Mouse (Mus musculus): Measurements from ENCODE around the gene Tcp1. TPM values are rescaled to one million over a fixed set of nuclear protein-coding genes. Genes with fewer than 3 reads are reported as not detected.
"Not testable (repeated sequence)": the region's sequence is repeated elsewhere in the genome, so short reads cannot be mapped to it uniquely, and the experiment has no call there.

Tcp1 gene
- polyA plus RNA-seq, 1 experiment: 246 TPM

DNA sequence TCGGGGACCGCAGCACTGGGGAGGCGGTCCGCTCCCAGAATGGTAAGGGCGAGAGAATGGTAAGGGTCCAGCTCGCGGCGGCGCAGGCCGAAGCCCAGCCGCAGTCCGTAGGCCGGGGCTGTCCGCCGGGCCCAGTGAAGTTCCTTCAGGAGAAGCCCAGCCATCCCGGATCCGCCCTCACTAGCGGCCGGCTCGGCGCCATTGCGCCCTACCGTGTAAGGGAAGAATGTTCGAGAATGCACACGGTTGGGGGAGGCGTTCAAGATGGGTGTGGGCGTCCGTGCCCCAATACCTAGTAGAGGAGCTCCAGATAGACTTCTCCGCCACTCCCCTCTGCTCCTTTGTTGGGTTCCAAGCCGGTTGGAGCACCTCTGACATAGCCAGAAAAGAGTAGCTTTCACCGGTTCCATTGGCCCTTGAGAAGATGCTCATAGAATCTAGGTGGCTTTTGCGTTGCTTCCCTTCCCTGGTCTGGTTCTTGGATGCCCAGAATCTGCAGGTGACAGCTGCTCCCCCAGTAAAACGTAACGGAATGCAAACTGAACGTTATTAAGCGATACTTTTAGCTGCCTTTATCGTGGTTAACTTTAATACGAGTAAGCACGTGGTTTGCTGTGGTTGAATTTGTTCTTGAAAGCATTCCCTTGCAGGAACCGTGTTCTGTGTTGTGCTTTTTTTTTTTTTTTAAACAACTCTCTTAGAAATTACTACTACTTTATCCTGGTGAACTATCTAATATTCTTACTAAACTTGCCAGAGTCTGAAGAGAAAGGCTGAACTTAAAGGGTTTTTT lies 1.3 kb downstream of the Tcp1 start:
- no peak for TF ChIP-seq CTCF (IDR thresholded peaks at IDR 0.05; ENCODE audit: borderline replicate concordance, extremely low read depth, insufficient read depth, insufficient read length)
- TF ChIP-seq POLR2A (IDR thresholded peaks at IDR 0.05; ENCODE audit: borderline replicate concordance, extremely low read depth, insufficient read depth, insufficient read length, poor library complexity, severe bottlenecking): no peak
- no peak for DNase-seq (ENCODE audit: low read depth)

GRCm38 (mm10) chr17:12921073-12921472 lies 5.6 kb downstream of the Tcp1 start:
- no peak for DNase-seq (ENCODE audit: low read depth)
- no peak for TF ChIP-seq POLR2A (IDR thresholded peaks at IDR 0.05; ENCODE audit: borderline replicate concordance, extremely low read depth, insufficient read depth, insufficient read length, poor library complexity, severe bottlenecking)
- no peak for TF ChIP-seq CTCF (IDR thresholded peaks at IDR 0.05; ENCODE audit: borderline replicate concordance, extremely low read depth, insufficient read depth, insufficient read length)

DNA sequence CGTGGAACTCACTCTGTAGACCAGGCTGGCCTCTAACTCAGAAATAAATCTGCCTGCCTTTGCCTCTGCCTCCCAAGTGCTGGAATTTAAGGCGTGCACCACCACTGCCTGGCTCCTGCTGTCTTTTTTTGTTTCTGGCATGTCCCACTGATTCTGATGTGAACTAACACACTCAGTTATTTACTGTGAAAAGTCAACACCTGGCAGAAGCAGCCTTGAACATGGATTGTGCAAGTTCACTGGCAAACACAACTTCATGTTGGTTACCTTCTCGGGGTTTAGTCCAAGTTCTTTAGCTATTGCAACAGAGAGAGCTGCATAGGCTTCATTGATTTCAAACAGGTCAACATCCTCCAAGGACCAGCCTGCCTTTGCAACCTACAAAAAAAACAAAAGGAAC lies 9.5 kb downstream of the Tcp1 start:
- TF ChIP-seq POLR2A (IDR thresholded peaks at IDR 0.05; ENCODE audit: borderline replicate concordance, extremely low read depth, insufficient read depth, insufficient read length, poor library complexity, severe bottlenecking): no peak
- TF ChIP-seq CTCF (IDR thresholded peaks at IDR 0.05; ENCODE audit: borderline replicate concordance, extremely low read depth, insufficient read depth, insufficient read length): no peak
- no peak for DNase-seq (ENCODE audit: low read depth)

DNA sequence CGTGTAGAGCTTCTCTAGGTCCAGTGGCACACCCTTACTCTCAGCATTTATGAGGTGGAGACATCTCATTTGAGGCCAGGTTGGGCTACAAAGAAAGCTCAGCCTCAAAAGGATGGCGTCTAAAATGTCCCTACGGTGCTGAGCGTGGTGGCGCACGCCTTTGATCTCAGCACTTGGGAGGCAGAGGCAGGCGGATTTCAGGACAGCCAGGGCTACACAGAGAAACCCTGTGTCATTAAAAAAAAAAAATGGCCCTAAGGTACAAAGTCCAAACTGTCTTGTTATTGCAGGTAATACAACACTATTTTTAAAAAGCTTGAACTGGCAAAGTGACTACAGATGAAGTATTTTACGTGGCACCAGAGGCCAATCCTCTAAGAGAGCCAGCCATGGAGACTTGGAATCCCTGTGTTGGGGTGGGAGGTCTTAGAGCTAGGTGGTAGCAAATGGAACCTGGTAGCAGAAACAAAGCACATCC lies 10.2 kb downstream of the Tcp1 start:
- no peak for DNase-seq (ENCODE audit: low read depth)
- TF ChIP-seq POLR2A (IDR thresholded peaks at IDR 0.05; ENCODE audit: borderline replicate concordance, extremely low read depth, insufficient read depth, insufficient read length, poor library complexity, severe bottlenecking) (no peak), CTCF (IDR thresholded peaks at IDR 0.05; ENCODE audit: borderline replicate concordance, extremely low read depth, insufficient read depth, insufficient read length) (no peak)

GRCm38 (mm10) chr17:12931576-12931975 lies 16.1 kb downstream of the Tcp1 start:
- DNase-seq (ENCODE audit: low read depth): not testable (repeated sequence)

- no peak for TF ChIP-seq CTCF (IDR thresholded peaks at IDR 0.05; ENCODE audit: borderline replicate concordance, extremely low read depth, insufficient read depth, insufficient read length)
- DNase-seq (ENCODE audit: low read depth): peak; percentile 17
Measured at GRCm38 (mm10) chr17:12935719-12936118, 20.2 kb downstream of the Tcp1 start.

GRCm38 (mm10) chr17:12937412-12937970 lies 22.0 kb downstream of the Tcp1 start:
- DNase-seq (ENCODE audit: low read depth): no peak
- TF ChIP-seq POLR2A (IDR thresholded peaks at IDR 0.05; ENCODE audit: borderline replicate concordance, extremely low read depth, insufficient read depth, insufficient read length, poor library complexity, severe bottlenecking) (no peak), CTCF (IDR thresholded peaks at IDR 0.05; ENCODE audit: borderline replicate concordance, extremely low read depth, insufficient read depth, insufficient read length) (no peak)

- DNase-seq (ENCODE audit: low read depth): peak; percentile 72
- no peak for TF ChIP-seq POLR2A (IDR thresholded peaks at IDR 0.05; ENCODE audit: borderline replicate concordance, extremely low read depth, insufficient read depth, insufficient read length, poor library complexity, severe bottlenecking)
- TF ChIP-seq CTCF (IDR thresholded peaks at IDR 0.05; ENCODE audit: borderline replicate concordance, extremely low read depth, insufficient read depth, insufficient read length): no peak
Measured at GRCm38 (mm10) chr17:12938077-12938476, 22.6 kb downstream of the Tcp1 start.

DNA sequence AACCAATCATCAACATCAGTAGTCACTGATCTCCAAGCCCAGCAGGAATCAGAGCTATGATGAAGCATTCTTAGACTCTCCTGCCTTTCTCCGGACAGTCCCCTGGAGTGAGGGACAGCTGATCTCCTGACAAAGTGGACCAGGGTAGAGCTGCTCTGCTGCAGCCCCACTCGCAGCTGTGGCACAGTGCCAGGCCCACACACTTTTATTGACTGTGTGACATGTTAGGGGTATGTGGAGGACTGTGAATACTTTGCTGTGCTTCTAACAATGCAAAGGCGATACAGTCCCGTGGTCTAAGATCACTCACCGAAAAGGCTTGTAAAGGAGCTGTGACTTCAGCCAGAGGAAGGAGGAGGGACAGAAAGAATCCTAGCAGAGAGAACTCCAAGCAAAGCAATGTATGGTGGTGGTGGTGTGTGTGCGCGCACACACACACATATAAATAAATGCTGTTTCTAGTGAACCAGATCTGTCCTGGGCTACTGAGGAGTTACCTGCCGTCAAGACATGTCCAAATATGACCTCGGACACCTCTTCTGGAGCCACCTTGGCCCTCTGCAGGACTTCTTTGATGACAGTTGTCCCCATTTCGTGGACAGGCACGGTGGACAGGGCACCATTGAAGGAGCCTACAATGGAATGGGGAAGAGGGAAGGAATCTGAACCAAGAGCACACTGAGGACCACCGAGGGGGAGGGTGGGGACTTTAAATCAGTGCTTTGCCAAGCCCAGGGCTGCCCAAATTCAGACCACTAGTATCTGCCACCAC lies 24.1 kb downstream of the Tcp1 start:
- DNase-seq (ENCODE audit: low read depth): not testable (repeated sequence)

GRCm38 (mm10) chr17:12940151-12940805 lies 24.8 kb downstream of the Tcp1 start, which contains the start of gene Acat3:
Acat3 (minus strand) TSS chr17:12940600.
- TF ChIP-seq POLR2A (IDR thresholded peaks at IDR 0.05; ENCODE audit: borderline replicate concordance, extremely low read depth, insufficient read depth, insufficient read length, poor library complexity, severe bottlenecking) (no peak), CTCF (IDR thresholded peaks at IDR 0.05; ENCODE audit: borderline replicate concordance, extremely low read depth, insufficient read depth, insufficient read length) (no peak)
- DNase-seq (ENCODE audit: low read depth): peak; percentile 9

DNA sequence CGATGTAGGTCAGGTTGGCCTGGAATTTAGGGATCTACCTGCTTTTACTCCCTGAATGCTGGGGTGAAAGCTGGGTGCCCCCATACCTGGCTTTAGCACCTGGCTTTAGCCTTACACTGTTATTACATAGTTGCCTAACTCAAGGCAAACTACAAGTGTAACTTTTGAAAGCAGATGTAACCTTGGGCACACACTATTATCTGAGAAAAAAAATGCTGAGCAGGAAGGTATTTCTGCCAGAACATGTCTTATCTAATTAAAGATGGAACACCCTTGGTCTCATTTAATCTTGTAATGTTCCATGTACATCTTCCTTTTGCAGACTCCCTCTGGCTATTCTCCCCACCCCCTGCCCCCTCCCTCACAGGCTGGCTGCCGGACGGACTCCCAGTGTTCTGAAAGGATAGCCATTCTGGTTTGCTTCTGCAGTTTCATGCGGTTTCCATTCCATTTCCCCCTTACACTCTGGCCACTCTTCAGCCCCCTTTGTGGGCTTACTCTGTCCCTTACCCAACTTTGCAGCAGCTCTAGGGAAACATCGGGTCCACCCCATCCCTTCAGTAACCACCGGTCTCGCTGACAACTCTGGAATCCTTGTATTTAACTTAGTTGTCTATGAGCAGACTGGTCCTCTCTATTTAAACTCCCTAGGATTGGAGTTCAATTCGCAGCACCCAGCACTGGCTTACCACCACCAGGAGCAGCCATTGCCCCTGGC lies 26.2 kb downstream of the Tcp1 start:
- TF ChIP-seq CTCF (IDR thresholded peaks at IDR 0.05; ENCODE audit: borderline replicate concordance, extremely low read depth, insufficient read depth, insufficient read length): no peak
- TF ChIP-seq POLR2A (IDR thresholded peaks at IDR 0.05; ENCODE audit: borderline replicate concordance, extremely low read depth, insufficient read depth, insufficient read length, poor library complexity, severe bottlenecking): no peak
- no peak for DNase-seq (ENCODE audit: low read depth)

Measured in brain, embryonic 14.5 days (tissue).